Mouse (Mus musculus) neural tube, embryonic 14.5 days (tissue): ENCODE measurements around the gene Tmem69. TPM values are rescaled to one million over a fixed set of nuclear protein-coding genes. Genes with fewer than 3 reads are reported as not detected.

Source experiments
- ATAC-seq: fragments of 200-750 bp; cut with Nextera tagmentation; 2 replicates; pipeline ENCODE4 v1.8.0; 2017; ENCODE audit warnings: low read depth, mild to moderate bottlenecking, moderate TSS enrichment, moderate library complexity
- H3K27ac ChIP-seq: fragments of 300-500 bp; sonication (generic); 2 replicates; pipeline ENCODE4 v1.5.1; 2014; ENCODE audit warnings: low read depth, mild to moderate bottlenecking, control low read depth, low read length, moderate library complexity, mixed read lengths
- H3K27me3 ChIP-seq: fragments of 300-500 bp; sonication (generic); 2 replicates; pipeline ENCODE4 v1.6.1; 2014; ENCODE audit warnings: low read length; ENCODE audit not compliant: control insufficient read depth, insufficient read depth
- H3K36me3 ChIP-seq: fragments of 300-500 bp; sonication (generic); 2 replicates; pipeline ENCODE4 v1.6.1; 2014; ENCODE audit warnings: low read length, mixed read lengths; ENCODE audit not compliant: control insufficient read depth, insufficient read depth
- H3K4me1 ChIP-seq: fragments of 300-500 bp; sonication (generic); 2 replicates; pipeline ENCODE4 v1.6.1; 2014; ENCODE audit warnings: low read length; ENCODE audit not compliant: control insufficient read depth, insufficient read depth
- H3K4me2 ChIP-seq: fragments of 300-500 bp; sonication (generic); 2 replicates; pipeline ENCODE4 v1.6.1; 2014; ENCODE audit warnings: mild to moderate bottlenecking, low read depth, low read length, control low read depth
- H3K4me3 ChIP-seq: fragments of 300-500 bp; sonication (generic); 2 replicates; pipeline ENCODE4 v1.5.1; 2014; ENCODE audit warnings: low read depth, low read length, control low read depth, mixed read lengths
- H3K9ac ChIP-seq: fragments of 300-500 bp; sonication (generic); replicated peaks from 2 replicates; pipeline ENCODE4 v1.6.1; 2014; ENCODE audit warnings: low read depth, mild to moderate bottlenecking, control low read depth, low read length, mixed read lengths
- H3K9me3 ChIP-seq: fragments of 300-500 bp; sonication (generic); 2 replicates; pipeline ENCODE4 v1.6.1; 2016; ENCODE audit warnings: low read length; ENCODE audit not compliant: control insufficient read depth
- WGBS: fragments of 180-500 bp; shearing (Covaris S2); extraction: QIAGEN DNeasy Blood & Tissue Kit; methylation state at CpG from one replicate; pipeline ENCODE4 v1.1.7; 2014; 5-methylcytosine and 5-hydroxymethylcytosine counted together
- polyA plus RNA-seq: library from polyadenylated mRNA; unstranded; fragments of >200 nt; fragmentation: Nextera tagmentation; extraction: Ambion mirVana; gene quantifications from 2 replicates; pipeline ENCODE4 v1.2.1, GENCODE M21; 2014

Tmem69 gene
- polyA plus RNA-seq = 28.1 and 29.5 TPM in 2 replicates

- Histone ChIP-seq H3K4me1 (peaks cover 13% of the 10 kb centered on the region; the same call in 1 of the 2 replicates), H3K4me2 (peak within 1 kb of the TSS; percentile 92), H3K27ac (peak within 1 kb of the TSS; percentile 75), H3K36me3 (no peaks in the 10 kb centered on the region), H3K9me3 (no peaks in the 10 kb centered on the region), H3K4me3 (peak within 1 kb of the TSS; percentile 92), H3K9ac (peak within 1 kb of the TSS; percentile 56), H3K27me3 (no peaks in the 10 kb centered on the region)
- no peak for ATAC-seq
- WGBS = 4% methylated on average over 23 of the region's 23 CpGs
Observed at GRCm38 (mm10) chr4:116555413-116556300, at the start of gene Tmem69. Gene Tmem69 (minus strand): TSS chr4:116555936.

DNA sequence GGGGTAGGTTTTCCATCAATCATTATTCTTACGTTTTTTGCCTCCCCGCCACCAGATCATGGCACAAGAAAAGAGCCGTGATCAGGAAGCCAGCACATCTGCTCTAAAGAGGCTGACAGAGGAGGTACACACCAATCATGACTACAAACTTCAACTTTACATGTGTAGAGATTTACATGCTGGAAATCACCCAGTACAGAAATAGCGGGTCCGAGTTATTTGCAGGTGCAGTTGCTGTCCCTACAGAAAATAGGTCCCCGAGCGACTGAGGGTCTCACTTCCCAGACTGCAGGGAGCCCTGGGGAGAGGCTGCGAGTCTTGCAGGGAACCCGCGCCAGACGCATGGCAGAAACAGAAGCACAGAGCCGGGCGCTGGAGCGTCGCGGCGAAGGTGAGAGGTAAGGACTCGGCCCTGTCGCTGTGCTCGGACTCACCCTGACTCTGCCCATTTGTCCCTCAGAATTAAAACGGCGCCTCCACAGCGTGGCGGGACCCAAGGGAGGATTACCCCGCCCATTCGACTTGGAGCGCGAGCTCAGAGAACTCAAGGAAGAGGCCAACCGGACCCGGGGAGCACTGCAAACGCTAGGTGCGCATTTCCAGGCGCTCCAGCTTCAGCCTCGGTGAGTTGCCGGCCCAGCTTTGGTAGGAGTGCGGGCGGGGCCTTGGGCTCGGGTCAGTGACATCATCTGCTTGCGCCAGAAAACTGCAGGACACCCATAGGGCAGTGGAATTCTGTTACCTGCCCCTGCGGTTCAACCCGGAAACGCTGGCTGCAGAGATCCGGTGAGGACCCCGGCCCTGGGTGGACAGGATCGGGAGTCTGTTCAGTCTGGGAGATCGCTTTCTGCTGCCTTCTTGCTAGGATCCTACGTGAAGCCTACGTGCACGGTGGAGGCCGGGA is 41.5 kb upstream of the Tmem69 start:
- H3K27me3 ChIP-seq = no peaks in the 10 kb centered on the region
- peaks cover 13% of the 10 kb centered on the region for H3K4me1 ChIP-seq
- under 1% methylated on average over 50 of the region's 50 CpGs for WGBS
- H3K9me3 ChIP-seq = no peaks in the 10 kb centered on the region
- peak overlapping the region; percentile 63 for H3K9ac ChIP-seq
- H3K27ac ChIP-seq = peak overlapping the region; percentile 76
- H3K36me3 ChIP-seq = peaks cover 26% of the 10 kb centered on the region
- ATAC-seq = peak; percentile 95
- H3K4me2 ChIP-seq = peak overlapping the region; percentile 90
- H3K4me3 ChIP-seq = peak overlapping the region; percentile 64

- no peak for ATAC-seq
- peak within 1 kb of the TSS; percentile 64 for H3K4me3 ChIP-seq
- WGBS = 26% methylated on average over 5 of the region's 5 CpGs
Observed at GRCm38 (mm10) chr4:116596379-116596778, 40.6 kb upstream of the Tmem69 start, which contains the start of gene Ccdc17. Gene Ccdc17 (plus strand): TSS chr4:116596654.

DNA sequence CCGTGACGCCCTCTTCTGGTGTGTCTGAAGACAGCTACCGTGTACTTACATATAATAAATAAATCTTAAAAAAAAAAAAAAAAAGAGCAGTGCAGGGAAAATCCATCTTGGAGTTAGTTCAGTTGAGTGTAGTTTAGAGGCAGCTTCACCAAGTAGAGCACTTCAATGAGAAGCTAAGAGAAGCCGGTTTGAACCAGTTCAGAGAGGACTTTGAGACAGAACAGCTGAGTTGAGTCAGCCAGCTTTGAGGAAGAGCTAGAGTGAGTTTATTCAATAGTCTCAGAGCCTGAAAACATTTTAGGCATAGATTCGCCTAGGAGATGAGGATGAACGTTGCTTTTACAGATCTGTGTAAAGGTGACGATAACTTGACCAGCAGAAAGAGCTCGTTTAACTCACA is 40.1 kb upstream of the Tmem69 start:
- no peak overlapping the region for H3K4me3 ChIP-seq
- H3K4me1 ChIP-seq = peaks cover 13% of the 10 kb centered on the region
- H3K9me3 ChIP-seq = no peaks in the 10 kb centered on the region
- H3K27ac ChIP-seq = no peak overlapping the region
- H3K36me3 ChIP-seq = peaks cover 28% of the 10 kb centered on the region
- H3K27me3 ChIP-seq = no peaks in the 10 kb centered on the region
- WGBS = 85% methylated on average over 8 of the region's 8 CpGs
- H3K4me2 ChIP-seq = no peak overlapping the region
- H3K9ac ChIP-seq = no peak overlapping the region
- ATAC-seq = no peak

More at GRCm38 (mm10) chr4:116596379-116596778, 40.6 kb upstream of the Tmem69 start, which contains the start of gene Ccdc17:
- H3K27me3 ChIP-seq = no peaks in the 10 kb centered on the region
- peaks cover 26% of the 10 kb centered on the region for H3K36me3 ChIP-seq
- peak within 1 kb of the TSS; percentile 63 for H3K9ac ChIP-seq
- H3K27ac ChIP-seq = peak within 1 kb of the TSS; percentile 76
- H3K9me3 ChIP-seq = no peaks in the 10 kb centered on the region
- peaks cover 13% of the 10 kb centered on the region for H3K4me1 ChIP-seq
- peak within 1 kb of the TSS; percentile 90 for H3K4me2 ChIP-seq

- peaks cover 15% of the 10 kb centered on the region; the same call in 1 of the 2 replicates for H3K4me1 ChIP-seq
- H3K36me3 ChIP-seq = no peaks in the 10 kb centered on the region
- H3K9ac ChIP-seq = peak overlapping the region; percentile 64
- no peak overlapping the region for H3K27ac ChIP-seq
- no peaks in the 10 kb centered on the region for H3K27me3 ChIP-seq
- peak overlapping the region; percentile 92 for H3K4me2 ChIP-seq
- no peak for ATAC-seq
- no peaks in the 10 kb centered on the region for H3K9me3 ChIP-seq
- WGBS = 6% methylated on average over 15 of the region's 15 CpGs
- peak overlapping the region; percentile 92 for H3K4me3 ChIP-seq
Observed at GRCm38 (mm10) chr4:116558151-116558882, 2.6 kb upstream of the Tmem69 start.

GRCm38 (mm10) chr4:116557306-116558121 is 1.8 kb upstream of the Tmem69 start, which contains the start of gene Gpbp1l1:
Gene Gpbp1l1 (plus strand): TSS chr4:116557658.
- H3K4me3 ChIP-seq = peak within 1 kb of the TSS; percentile 92
- H3K4me2 ChIP-seq = peak within 1 kb of the TSS; percentile 92
- peak within 1 kb of the TSS; percentile 64 for H3K9ac ChIP-seq
- H3K27ac ChIP-seq = peak within 1 kb of the TSS; percentile 87
- ATAC-seq = peak; percentile 96
- no peaks in the 10 kb centered on the region for H3K27me3 ChIP-seq
- peaks cover 15% of the 10 kb centered on the region; the same call in 1 of the 2 replicates for H3K4me1 ChIP-seq
- under 1% methylated on average over 73 of the region's 78 CpGs for WGBS
- H3K9me3 ChIP-seq = no peaks in the 10 kb centered on the region
- H3K36me3 ChIP-seq = no peaks in the 10 kb centered on the region

DNA sequence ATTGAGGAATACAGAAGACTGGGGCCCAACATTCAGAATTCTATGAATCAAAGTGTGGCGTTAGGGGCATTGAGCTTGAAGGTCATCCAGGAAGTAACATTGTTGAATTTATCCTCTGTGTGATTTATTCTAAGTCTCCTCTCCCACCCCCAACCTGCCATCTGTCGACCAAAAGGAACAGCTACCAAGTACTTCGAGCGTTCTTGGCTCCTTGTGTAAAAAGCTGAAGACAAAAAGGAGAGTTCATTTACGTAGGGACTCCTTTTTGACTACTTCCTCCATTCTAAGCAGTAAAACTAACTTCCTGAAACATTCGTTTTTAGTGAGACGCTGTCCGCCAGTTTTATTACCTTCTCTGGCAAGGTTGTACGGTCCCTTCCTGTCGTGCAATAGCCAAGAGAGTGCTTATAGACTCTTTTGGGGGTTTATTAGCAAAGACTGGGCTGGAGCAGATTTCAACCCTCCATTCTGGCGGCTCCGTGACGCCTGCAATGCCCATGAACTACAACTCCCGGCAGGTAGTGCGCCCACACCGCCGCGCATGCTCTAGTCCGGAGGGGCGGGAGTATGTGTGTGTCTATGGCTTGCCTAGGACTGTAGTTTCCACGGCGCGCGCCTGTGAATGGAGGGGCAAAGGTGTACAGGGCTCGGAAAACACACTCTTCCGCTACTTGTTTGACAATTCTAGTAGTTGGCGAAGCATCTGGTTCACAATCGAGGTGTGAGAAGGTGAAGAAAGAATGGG is 997 bp upstream of the Tmem69 start:
- Histone ChIP-seq H3K4me2 (peak overlapping the region; percentile 92), H3K36me3 (no peaks in the 10 kb centered on the region), H3K27ac (peak overlapping the region; percentile 87), H3K9me3 (no peaks in the 10 kb centered on the region), H3K27me3 (no peaks in the 10 kb centered on the region), H3K9ac (peak overlapping the region; percentile 64), H3K4me3 (peak overlapping the region; percentile 92), H3K4me1 (peaks cover 15% of the 10 kb centered on the region; the same call in 1 of the 2 replicates)
- under 1% methylated on average over 28 of the region's 28 CpGs for WGBS
- ATAC-seq = peak; percentile 98
